Mouse (Mus musculus) central nervous system, embryonic 11.5 days (tissue): ENCODE measurements around the gene Tmem94. TPM values are rescaled to one million over a fixed set of nuclear protein-coding genes. Genes with fewer than 3 reads are reported as not detected.

ENCODE experiments used
- polyA plus RNA-seq: library from polyadenylated mRNA; depleted of rRNA; stranded (reverse); fragments of >200 nt; gene quantifications from 2 replicates; pipeline ENCODE4 v1.2.3, GENCODE M21; 2012; rRNA removed

Gene Tmem94
- 35.3 and 43.4 TPM in 2 replicates for polyA plus RNA-seq

DNA sequence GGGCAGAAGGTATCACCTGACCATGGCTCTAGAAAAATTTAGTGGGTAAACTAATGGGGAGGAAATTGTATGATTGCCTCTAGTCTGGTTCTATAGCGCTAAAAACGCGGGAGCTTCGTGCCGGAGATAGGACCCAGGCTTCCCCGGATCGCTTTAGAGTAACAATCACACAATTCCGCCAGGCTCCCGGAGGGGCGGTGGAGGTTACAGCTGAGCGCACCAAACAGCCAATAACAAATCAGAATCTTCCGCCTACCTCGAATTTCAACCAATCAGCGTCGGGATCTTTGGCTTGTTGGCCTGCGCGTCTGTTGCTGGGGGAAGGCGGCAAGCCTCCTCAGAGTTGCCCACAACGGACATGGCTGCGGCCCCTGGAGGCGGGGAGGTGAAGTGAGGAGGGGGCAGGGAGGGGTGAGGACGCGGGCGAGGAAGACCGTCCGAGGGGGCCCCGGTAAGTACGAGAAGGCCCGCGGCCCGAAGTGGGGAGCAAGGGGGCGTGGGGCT lies at the start of gene Tmem94:
TSS of gene Tmem94 (plus strand) at position 331 of the 504 bp plus-strand sequence.

GRCm38 (mm10) chr11:115813507-115814296 lies 48.5 kb downstream of the Tmem94 start, which contains the start of gene Caskin2:
Gene Caskin2 (minus strand): TSS chr11:115813639.

DNA sequence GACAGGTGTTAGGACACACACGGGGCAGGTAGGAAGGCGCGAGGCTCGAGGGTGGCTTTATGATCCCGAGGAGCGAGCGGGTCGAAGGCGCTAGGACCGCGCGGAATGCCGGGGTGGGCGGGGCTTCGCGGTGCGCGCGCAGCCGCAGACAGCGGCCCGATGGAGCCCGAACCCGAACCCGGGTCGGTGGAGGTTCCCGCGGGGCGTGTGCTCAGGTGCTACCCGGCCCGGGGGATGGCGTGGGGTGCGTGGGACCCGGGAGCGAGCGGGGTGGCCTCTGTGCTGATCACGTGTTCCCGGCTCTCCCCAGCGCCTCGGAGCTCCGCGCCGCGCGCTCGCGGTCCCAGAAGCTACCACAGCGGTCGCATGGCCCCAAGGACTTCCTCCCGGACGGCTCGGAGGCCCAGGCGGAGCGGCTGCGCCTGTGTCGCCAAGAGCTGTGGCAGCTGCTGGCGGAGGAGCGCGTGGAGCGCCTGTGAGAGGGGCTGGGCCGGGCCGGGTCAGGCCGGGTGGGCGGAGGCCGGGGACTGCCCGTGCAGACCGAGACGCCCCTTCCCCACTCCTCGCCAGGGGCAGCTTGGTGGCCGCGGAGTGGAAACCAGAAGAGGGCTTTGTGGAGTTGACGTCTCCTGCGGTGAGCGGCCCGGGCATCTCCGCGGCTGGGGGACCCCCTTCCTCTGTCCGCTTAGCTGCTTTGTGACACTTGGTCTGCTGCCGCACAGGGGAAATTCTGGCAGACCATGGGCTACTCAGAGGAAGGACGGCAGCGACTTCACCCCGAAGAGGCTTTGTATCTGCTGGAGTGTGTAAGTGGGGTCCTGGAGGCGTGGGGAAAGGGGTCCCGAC lies 49.6 kb downstream of the Tmem94 start, which contains the start of gene Tsen54:
TSS of gene Tsen54 (plus strand) at position 120 of the 846 bp plus-strand sequence.

GRCm38 (mm10) chr11:115823774-115824740 lies 58.8 kb downstream of the Tmem94 start, which contains the start of gene Llgl2:
Gene Llgl2 (plus strand): TSS chr11:115824049.

Other genes with a start within 250 kb of the Tmem94 start
- gene Sumo2, start 229.2 kb upstream of the Tmem94 start, polyA plus RNA-seq: 729 and 931 TPM in 2 replicates
- gene Nup85, start 201.0 kb upstream of the Tmem94 start, polyA plus RNA-seq: 177 and 260 TPM in 2 replicates
- gene Mrps7, start 161.5 kb upstream of the Tmem94 start, polyA plus RNA-seq: 46.0 and 49.5 TPM in 2 replicates
- 27.1 and 43.6 TPM in 2 replicates for gene Gga3, start 161.4 kb upstream of the Tmem94 start, polyA plus RNA-seq
- 16.9 and 20.8 TPM in 2 replicates for gene Mif4gd, start 152.5 kb upstream of the Tmem94 start, polyA plus RNA-seq
- 28.0 and 28.7 TPM in 2 replicates for gene Slc25a19, start 137.1 kb upstream of the Tmem94 start, polyA plus RNA-seq
- 66.4 and 72.0 TPM in 2 replicates for gene Grb2, start 56.8 kb upstream of the Tmem94 start, polyA plus RNA-seq
- gene Caskin2, start 48.2 kb downstream of the Tmem94 start, polyA plus RNA-seq: 22.0 and 25.5 TPM in 2 replicates
- gene Tsen54, start 49.3 kb downstream of the Tmem94 start, polyA plus RNA-seq: 27.6 and 38.3 TPM in 2 replicates
- gene Llgl2, start 58.6 kb downstream of the Tmem94 start, polyA plus RNA-seq: 5.4 and 6.8 TPM in 2 replicates
- gene Myo15b, start 93.0 kb downstream of the Tmem94 start, polyA plus RNA-seq: 0.36 and 0.45 TPM in 2 replicates
- gene Smim5, start 134.5 kb downstream of the Tmem94 start, polyA plus RNA-seq: 2.5 and 2.6 TPM in 2 replicates
- 0.19 and 0.34 TPM in 2 replicates for gene Smim6, start 146.6 kb downstream of the Tmem94 start, polyA plus RNA-seq
- 75.4 and 142 TPM in 2 replicates for gene Sap30bp, start 167.8 kb downstream of the Tmem94 start, polyA plus RNA-seq
- gene Recql5, start 168.0 kb downstream of the Tmem94 start, polyA plus RNA-seq: 27.1 and 28.0 TPM in 2 replicates
- gene Itgb4, start 209.3 kb downstream of the Tmem94 start, polyA plus RNA-seq: 0.67 and 0.72 TPM in 2 replicates
- gene Galk1, start 247.3 kb downstream of the Tmem94 start, polyA plus RNA-seq: 72.5 and 76.2 TPM in 2 replicates